Mouse (Mus musculus) olfactory bulb, adult 2 months (tissue): ENCODE results near the gene Tmco3. TPM values are rescaled to one million over a fixed set of nuclear protein-coding genes. Genes with fewer than 3 reads are reported as not detected.

Experiments used
- H3K27ac ChIP-seq: fragments of 200-500 bp; 2 replicates; pipeline ENCODE4 v1.5.1; 2012; ENCODE audit warnings: low read depth, low read length; ENCODE audit not compliant: insufficient read depth
- H3K4me1 ChIP-seq: fragments of 200-500 bp; 2 replicates; pipeline ENCODE4 v1.6.1; 2012; ENCODE audit warnings: low read length; ENCODE audit not compliant: control insufficient read depth, insufficient read depth
- H3K4me3 ChIP-seq: fragments of 200-500 bp; 2 replicates; pipeline ENCODE4 v1.5.1; 2012; ENCODE audit warnings: mild to moderate bottlenecking, low read depth, low read length, moderate library complexity; ENCODE audit not compliant: insufficient read depth
- CTCF ChIP-seq: fragments of 200-500 bp; IDR thresholded peaks from 2 replicates; pipeline ENCODE4 v1.5.1; 2012; ENCODE audit warnings: low read depth, mild to moderate bottlenecking, low read length, moderate library complexity; ENCODE audit not compliant: insufficient read depth
- POLR2A ChIP-seq: fragments of 200-500 bp; IDR thresholded peaks from 2 replicates; pipeline ENCODE4 v1.6.1; 2012; ENCODE audit warnings: mild to moderate bottlenecking, low read depth, low read length, moderate library complexity; ENCODE audit not compliant: insufficient read depth
- WGBS: fragments of 180-500 bp; shearing (Covaris S2); methylation state at CpG from one replicate; pipeline ENCODE4 v1.1.7; 2018; 5-methylcytosine and 5-hydroxymethylcytosine counted together
- polyA plus RNA-seq: library from polyadenylated mRNA; stranded (reverse); fragments of >200 nt; gene quantifications from 2 replicates; pipeline ENCODE4 v1.2.4, GENCODE M21; 2012; ENCODE audit warnings: low replicate concordance; ENCODE audit not compliant: missing spikeins, insufficient read depth, insufficient read length

The Tmco3 gene
- polyA plus RNA-seq, 1 experiment, result not detected

DNA sequence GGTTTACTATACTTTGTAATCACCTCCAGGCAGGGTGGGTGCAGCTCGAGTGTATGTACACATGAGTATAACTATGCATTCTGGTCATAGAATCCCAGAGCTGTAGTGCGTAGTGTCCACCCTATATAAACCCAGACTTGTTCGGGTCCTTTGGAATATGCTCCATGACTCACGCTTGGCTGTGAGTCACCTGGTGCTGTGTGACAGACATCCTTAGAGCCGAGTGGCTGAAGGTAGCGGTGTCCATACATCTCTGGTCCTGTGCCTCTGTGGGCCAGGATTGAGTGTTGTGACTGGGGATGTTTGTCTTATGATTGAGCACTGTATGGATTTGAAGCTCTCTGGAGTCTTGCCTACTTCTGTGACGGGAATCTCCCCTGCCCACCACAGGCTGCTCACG, 64.6 kb downstream of the Tmco3 start:
- TF ChIP-seq POLR2A (no peak), CTCF (no peak)
- Histone ChIP-seq H3K4me1 (peaks cover 35% of the 10 kb centered on the region), H3K4me3 (no peak overlapping the region), H3K27ac (no peak overlapping the region)
- 76% methylated on average over 8 of the region's 8 CpGs for WGBS

- Histone ChIP-seq H3K4me1 (peaks cover 35% of the 10 kb centered on the region), H3K4me3 (no peak overlapping the region), H3K27ac (no peak overlapping the region)
- 74% methylated on average over 9 of the region's 9 CpGs for WGBS
- TF ChIP-seq CTCF (no peak), POLR2A (no peak)
Observed at GRCm38 (mm10) chr8:13353155-13353833, 65.3 kb downstream of the Tmco3 start.

DNA sequence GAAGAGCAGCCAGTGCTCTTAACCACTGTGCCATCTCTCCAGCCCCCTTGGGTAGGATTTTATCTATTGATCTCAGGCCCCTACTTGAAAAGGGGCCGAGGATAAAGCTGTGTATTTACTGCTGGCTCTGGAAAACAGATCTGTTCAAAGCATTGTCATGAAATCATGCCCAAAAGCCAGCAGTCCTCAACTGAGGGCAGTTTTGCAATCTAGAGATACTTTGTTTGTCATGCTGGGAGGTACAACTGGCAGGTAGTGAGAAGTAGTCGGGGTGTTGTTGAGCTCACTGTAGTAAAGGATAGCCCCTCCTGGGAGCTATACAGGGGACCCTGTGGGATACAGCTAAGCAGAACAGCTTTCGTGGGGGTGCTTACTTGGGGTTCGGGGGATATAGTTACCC, 65.9 kb downstream of the Tmco3 start:
- WGBS, result 85% methylated on average over 4 of the region's 4 CpGs
- H3K27ac ChIP-seq, result no peak overlapping the region
- TF ChIP-seq POLR2A (no peak), CTCF (no peak)

GRCm38 (mm10) chr8:13356221-13356620, 68.2 kb downstream of the Tmco3 start:
- Histone ChIP-seq H3K4me1 (peaks cover 29% of the 10 kb centered on the region), H3K4me3 (no peak overlapping the region), H3K27ac (no peak overlapping the region)
- TF ChIP-seq POLR2A (no peak), CTCF (no peak)
- WGBS, result 79% methylated on average over 6 of the region's 6 CpGs

More for the DNA sequence above, 65.9 kb downstream of the Tmco3 start:
- H3K4me1 ChIP-seq, result peaks cover 35% of the 10 kb centered on the region
- H3K4me3 ChIP-seq, result no peak overlapping the region

- peaks cover 26% of the 10 kb centered on the region for H3K4me1 ChIP-seq
- no peak overlapping the region for H3K4me3 ChIP-seq
- 64% methylated on average over 10 of the region's 10 CpGs for WGBS
- TF ChIP-seq POLR2A (no peak), CTCF (no peak)
- no peak overlapping the region for H3K27ac ChIP-seq
Observed at GRCm38 (mm10) chr8:13356681-13357080, 68.7 kb downstream of the Tmco3 start.

GRCm38 (mm10) chr8:13360213-13360612, 72.2 kb downstream of the Tmco3 start:
- no peak for TF ChIP-seq CTCF
- no peak for TF ChIP-seq POLR2A
- H3K4me3 ChIP-seq, result no peak overlapping the region
- no peak overlapping the region for H3K27ac ChIP-seq
- peaks cover 11% of the 10 kb centered on the region for H3K4me1 ChIP-seq
- WGBS, result 79% methylated on average over 7 of the region's 7 CpGs

- Histone ChIP-seq H3K4me1 (peaks cover 2% of the 10 kb centered on the region; the same call in 1 of the 2 replicates), H3K27ac (no peak overlapping the region), H3K4me3 (no peak overlapping the region)
- no peak for TF ChIP-seq CTCF
- no peak for TF ChIP-seq POLR2A
- WGBS, result 97% methylated on average over 6 of the region's 6 CpGs
Observed at GRCm38 (mm10) chr8:13361865-13362264, 73.9 kb downstream of the Tmco3 start.

Other genes starting within 250 kb of the Tmco3 start
- not detected in 2 replicates for gene Proz, start 227.3 kb upstream of the Tmco3 start, polyA plus RNA-seq
- not detected in 2 replicates for gene Pcid2, start 182.7 kb upstream of the Tmco3 start, polyA plus RNA-seq
- 235 TPM in 1 of 2 replicates, not detected in the other for gene Cul4a, start 182.6 kb upstream of the Tmco3 start, polyA plus RNA-seq
- gene Lamp1, start 129.0 kb upstream of the Tmco3 start, polyA plus RNA-seq, result 207 TPM in 1 of 2 replicates, not detected in the other
- not detected in 2 replicates for gene Grtp1, start 87.6 kb upstream of the Tmco3 start, polyA plus RNA-seq
- not detected in 2 replicates for gene Adprhl1, start 34.0 kb upstream of the Tmco3 start, polyA plus RNA-seq
- not detected in 2 replicates for gene Dcun1d2, start 59 bp upstream of the Tmco3 start, polyA plus RNA-seq
- gene Tfdp1, start 50.6 kb downstream of the Tmco3 start, polyA plus RNA-seq, result not detected in 2 replicates
- not detected in 2 replicates for gene Atp4b, start 108.6 kb downstream of the Tmco3 start, polyA plus RNA-seq
- not detected in 2 replicates for gene Grk1, start 116.9 kb downstream of the Tmco3 start, polyA plus RNA-seq
- gene Tmem255b, start 147.0 kb downstream of the Tmco3 start, polyA plus RNA-seq, result not detected in 2 replicates
- gene Gas6, start 206.3 kb downstream of the Tmco3 start, polyA plus RNA-seq, result not detected in 2 replicates